Mouse (Mus musculus) cortical plate, adult 2 months (tissue): ENCODE data around the gene Cpox. TPM values are rescaled to one million over a fixed set of nuclear protein-coding genes. Genes with fewer than 3 reads are reported as not detected.

Experiments
- H3K27ac ChIP-seq: fragments of 200-500 bp; 2 replicates; pipeline ENCODE4 v1.5.1; 2012; ENCODE audit warnings: low read length, control low read depth, inconsistent platforms; ENCODE audit not compliant: insufficient read depth
- H3K4me1 ChIP-seq: fragments of 200-500 bp; 2 replicates; pipeline ENCODE4 v1.6.1; 2011; ENCODE audit warnings: low read length; ENCODE audit not compliant: control insufficient read depth, insufficient read depth
- H3K4me3 ChIP-seq: fragments of 200-500 bp; 2 replicates; pipeline ENCODE4 v1.5.1; 2011; ENCODE audit warnings: mild to moderate bottlenecking, low read length, control low read depth; ENCODE audit not compliant: insufficient read depth
- CTCF ChIP-seq: fragments of 200-500 bp; IDR thresholded peaks from 2 replicates; pipeline ENCODE4 v1.5.1; 2011; ENCODE audit warnings: mild to moderate bottlenecking, control low read depth, low read length; ENCODE audit not compliant: insufficient read depth; ENCODE audit errors: extremely low read depth
- POLR2A ChIP-seq: fragments of 200-500 bp; IDR thresholded peaks from 2 replicates; pipeline ENCODE4 v1.6.1; 2011; ENCODE audit warnings: mild to moderate bottlenecking, low read length, control low read depth; ENCODE audit not compliant: insufficient read depth; ENCODE audit errors: extremely low read depth
- polyA plus RNA-seq: library from polyadenylated mRNA; depleted of rRNA; stranded (reverse); fragments of >200 nt; gene quantifications from 2 replicates; pipeline ENCODE4 v1.2.3, GENCODE M21; 2012

Gene Cpox
- polyA plus RNA-seq, 1 experiment, result 40.6 TPM

- H3K4me1 ChIP-seq, result peaks cover 3% of the 10 kb centered on the region; the same call in 1 of the 2 replicates
- H3K4me3 ChIP-seq, result no peak overlapping the region; the same call in 1 of the 2 replicates
- H3K27ac ChIP-seq, result no peak overlapping the region
- TF ChIP-seq CTCF (no peak), POLR2A (no peak)
These were observed 1.5 kb upstream of the Cpox start for GRCm38 (mm10) chr16:58668586-58668985.

DNA sequence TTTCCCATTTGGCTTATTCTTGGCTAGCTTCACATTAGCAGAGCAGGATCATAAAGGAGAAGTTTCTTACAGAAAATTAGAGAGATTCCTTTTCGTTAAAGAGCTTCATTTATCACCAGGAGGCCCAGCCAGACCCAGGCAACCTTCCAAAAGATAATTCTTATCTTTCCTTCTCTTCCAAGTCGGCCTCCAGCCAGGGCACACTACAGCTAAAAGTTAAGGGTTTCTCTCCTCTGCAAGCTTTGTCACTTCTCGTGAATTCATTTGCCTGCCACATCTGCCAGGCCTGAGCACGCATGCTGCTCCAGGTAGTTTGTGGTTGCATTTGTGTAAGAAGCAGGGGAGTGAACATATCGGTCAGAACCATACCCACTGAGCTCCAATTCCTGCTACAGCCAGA is 828 bp upstream of the Cpox start:
- H3K4me3 ChIP-seq, result peak overlapping the region; percentile 66; the same call in 1 of the 2 replicates
- TF ChIP-seq POLR2A (no peak), CTCF (no peak)
- H3K27ac ChIP-seq, result no peak overlapping the region
- peaks cover 3% of the 10 kb centered on the region; the same call in 1 of the 2 replicates for H3K4me1 ChIP-seq

DNA sequence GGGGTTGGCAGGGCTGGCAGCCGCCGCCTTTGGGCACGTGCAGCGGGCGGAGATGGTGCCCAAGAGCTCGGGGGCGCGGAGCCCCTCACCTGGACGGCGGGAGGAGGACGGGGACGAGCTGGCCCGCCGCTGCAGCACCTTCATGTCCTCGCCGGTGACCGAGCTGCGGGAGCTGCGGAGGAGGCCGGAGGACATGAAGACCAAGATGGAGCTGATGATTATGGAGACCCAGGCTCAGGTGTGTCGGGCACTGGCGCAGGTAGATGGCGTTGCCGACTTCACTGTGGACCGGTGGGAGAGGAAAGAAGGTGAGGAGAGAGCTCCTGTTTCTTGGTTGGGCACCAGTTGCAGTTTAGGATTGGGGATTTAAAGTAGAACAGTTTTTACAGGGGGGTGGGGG is 551 bp downstream of the Cpox start:
- TF ChIP-seq POLR2A (no peak), CTCF (no peak)
- Histone ChIP-seq H3K4me1 (peaks cover 3% of the 10 kb centered on the region; the same call in 1 of the 2 replicates), H3K27ac (peak overlapping the region; percentile 85), H3K4me3 (peak overlapping the region; percentile 66)

DNA sequence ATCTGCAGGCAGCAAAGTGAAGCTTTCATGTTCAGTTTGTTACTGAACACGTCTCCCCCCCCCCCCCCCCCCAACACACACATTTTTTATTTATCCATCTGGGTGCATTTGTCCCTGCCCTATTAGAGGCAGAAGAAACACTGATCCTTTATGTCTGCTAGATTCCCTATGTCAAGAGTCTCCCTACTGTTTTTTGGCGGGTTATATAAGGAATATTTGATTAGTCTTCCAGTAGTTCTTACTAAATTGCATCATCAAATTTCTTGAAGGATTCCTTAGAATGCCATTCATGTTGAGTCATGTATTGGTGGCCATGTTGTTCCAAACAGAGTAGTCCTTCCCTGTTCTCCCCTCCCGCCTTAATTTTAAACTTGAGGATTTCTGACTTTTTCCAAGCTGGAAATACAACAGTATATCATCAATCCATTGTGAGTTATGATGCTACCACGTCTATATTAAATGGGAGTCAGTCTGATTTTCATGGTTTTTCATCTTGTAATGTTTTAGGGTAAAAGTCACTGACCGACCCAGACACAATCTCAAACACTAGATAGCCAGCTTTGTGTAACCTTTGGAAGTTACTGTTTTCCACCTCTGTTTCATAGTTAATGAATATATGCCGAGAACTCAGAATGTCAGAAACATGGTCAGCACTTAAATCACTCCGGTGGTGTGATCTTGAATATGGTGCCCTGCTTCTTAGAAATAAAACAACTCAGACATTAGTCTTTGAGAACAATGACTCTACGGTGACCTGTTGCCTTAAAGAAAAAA is 1.3 kb downstream of the Cpox start:
- H3K4me1 ChIP-seq, result peaks cover 5% of the 10 kb centered on the region; the same call in 1 of the 2 replicates
- H3K4me3 ChIP-seq, result peak overlapping the region; percentile 66
- H3K27ac ChIP-seq, result no peak overlapping the region
- TF ChIP-seq CTCF, result no peak
- TF ChIP-seq POLR2A, result no peak

- H3K4me3 ChIP-seq, result no peak overlapping the region
- no peak overlapping the region for H3K27ac ChIP-seq
- peaks cover 5% of the 10 kb centered on the region; the same call in 1 of the 2 replicates for H3K4me1 ChIP-seq
- no peak for TF ChIP-seq POLR2A
- TF ChIP-seq CTCF, result no peak
These were observed 2.3 kb downstream of the Cpox start for GRCm38 (mm10) chr16:58672396-58672795.

DNA sequence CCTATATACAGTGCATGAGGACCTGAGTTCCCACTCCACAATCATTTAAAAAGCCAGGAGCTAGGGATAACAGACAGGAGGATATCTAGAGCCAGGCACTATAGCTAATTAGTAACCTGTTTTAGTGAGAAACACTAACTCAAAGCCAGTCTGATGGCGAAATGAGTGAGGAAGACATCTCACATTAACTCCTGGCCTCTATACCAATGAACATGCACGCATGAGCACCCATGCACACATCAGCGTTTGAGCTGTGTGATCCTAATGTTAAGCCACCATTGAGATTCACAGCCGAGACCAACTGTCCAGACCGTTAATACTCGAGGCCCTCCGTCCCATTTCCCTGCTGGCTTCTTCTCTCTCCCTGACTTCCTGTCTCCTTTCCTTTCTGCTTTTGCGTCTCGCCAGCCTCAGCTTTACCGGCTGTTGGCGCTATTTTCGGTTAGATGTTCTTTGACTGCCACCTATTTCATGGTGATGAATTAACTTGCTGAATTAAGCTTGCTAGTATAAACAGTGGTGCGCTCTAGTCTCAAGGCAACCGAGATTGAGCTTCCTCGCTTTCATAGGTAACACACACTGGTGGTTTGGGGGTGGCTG is 3.8 kb downstream of the Cpox start:
- H3K4me1 ChIP-seq, result peaks cover 5% of the 10 kb centered on the region; the same call in 1 of the 2 replicates
- no peak overlapping the region for H3K4me3 ChIP-seq
- TF ChIP-seq CTCF, result no peak
- no peak for TF ChIP-seq POLR2A
- H3K27ac ChIP-seq, result no peak overlapping the region

GRCm38 (mm10) chr16:58675256-58675655 is 5.2 kb downstream of the Cpox start:
- no peak for TF ChIP-seq POLR2A
- TF ChIP-seq CTCF, result no peak
- peaks cover 2% of the 10 kb centered on the region; the same call in 1 of the 2 replicates for H3K4me1 ChIP-seq
- no peak overlapping the region for H3K4me3 ChIP-seq
- H3K27ac ChIP-seq, result no peak overlapping the region

GRCm38 (mm10) chr16:58676156-58676555 is 6.1 kb downstream of the Cpox start:
- Histone ChIP-seq H3K27ac (no peak overlapping the region), H3K4me3 (no peak overlapping the region), H3K4me1 (peaks cover 2% of the 10 kb centered on the region; the same call in 1 of the 2 replicates)
- TF ChIP-seq POLR2A (no peak), CTCF (no peak)

- no peak for TF ChIP-seq POLR2A
- TF ChIP-seq CTCF, result no peak
- H3K27ac ChIP-seq, result no peak overlapping the region
- peaks cover 2% of the 10 kb centered on the region; the same call in 1 of the 2 replicates for H3K4me1 ChIP-seq
These were observed 6.5 kb downstream of the Cpox start for GRCm38 (mm10) chr16:58676633-58677032.

More at GRCm38 (mm10) chr16:58676633-58677032, 6.5 kb downstream of the Cpox start:
- no peak overlapping the region for H3K4me3 ChIP-seq
